ENCODE assay signal across 19 mouse cellular contexts in the genomic region with DNA sequence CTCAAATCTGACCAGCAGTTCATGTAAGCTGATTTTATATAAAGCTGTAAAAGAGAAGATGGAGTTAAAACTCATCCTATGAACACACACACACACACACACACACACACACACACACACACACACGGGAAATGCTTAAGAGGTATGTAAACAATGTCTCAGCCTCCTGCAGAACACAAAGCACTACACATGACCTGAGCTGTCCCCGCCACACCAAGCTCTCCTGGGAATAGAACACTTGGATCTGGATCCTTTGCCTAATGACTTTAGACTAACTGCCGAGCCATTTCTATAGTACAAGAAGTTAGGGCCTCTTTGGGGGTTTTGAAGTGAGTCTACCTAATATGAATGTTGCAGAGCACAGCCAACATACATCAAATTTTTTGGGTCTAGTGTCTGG. TPM values are rescaled to one million over a fixed set of nuclear protein-coding genes. Genes with fewer than 3 reads are reported as not detected.
"Had no signal": no experiment of that assay in that cellular context is flagged by ENCODE, and none has a peak within 500 bp of the region (broad histone marks: within the 10 kb centered on the region; RNA-seq: fewer than 3 reads in every experiment).

No protein-coding gene starts in this region.

- H3K9me3 ChIP-seq: midbrain, embryonic 10.5 days; midbrain, embryonic 12.5 days; neural tube, embryonic 13.5 days; neural tube, embryonic 15.5 days had no signal

- H3K4me2 ChIP-seq: lung, embryonic 14.5 days; midbrain, embryonic 12.5 days; neural tube, embryonic 13.5 days; neural tube, embryonic 15.5 days had no signal

- H3K4me3 ChIP-seq: midbrain, embryonic 10.5 days; midbrain, embryonic 12.5 days; neural tube, embryonic 13.5 days; neural tube, embryonic 15.5 days had no signal

- H3K27ac ChIP-seq: midbrain, embryonic 10.5 days; midbrain, embryonic 12.5 days; neural tube, embryonic 13.5 days; neural tube, embryonic 15.5 days had no signal

- ATAC-seq: midbrain, embryonic 16.5 days had no signal

- H3K36me3 ChIP-seq: midbrain, embryonic 10.5 days; midbrain, embryonic 12.5 days; neural tube, embryonic 13.5 days; neural tube, embryonic 15.5 days had no signal

- H3K27me3 ChIP-seq: neural tube, embryonic 15.5 days had no signal

- H3K9ac ChIP-seq: lung, embryonic 14.5 days; midbrain, embryonic 12.5 days; neural tube, embryonic 13.5 days; neural tube, embryonic 15.5 days had no signal

- DNase-seq: lung, adult 18-20 months; lung, embryonic 14.5 days; lung, postnatal 14 days; lung, postnatal 4 days; midbrain, embryonic 14.5 days; retina, postnatal 1 day; right cerebral cortex, adult 18-20 months; right cerebral cortex, postnatal 25 days; right cerebral cortex, postnatal 4 days; spleen, adult 18-20 months; thymus, adult 18-20 months; thymus, postnatal 14 days; thymus, postnatal 36 days had no signal

RNA-seq across cellular contexts. Expression of gene Igfbp7, which starts 45.7 kb away (rescaled TPM):
- total RNA-seq: megakaryocyte-erythroid progenitor cell, adult 5-6 weeks had no signal
